18 mouse cellular contexts compared by ENCODE assay signal in the genomic region with DNA sequence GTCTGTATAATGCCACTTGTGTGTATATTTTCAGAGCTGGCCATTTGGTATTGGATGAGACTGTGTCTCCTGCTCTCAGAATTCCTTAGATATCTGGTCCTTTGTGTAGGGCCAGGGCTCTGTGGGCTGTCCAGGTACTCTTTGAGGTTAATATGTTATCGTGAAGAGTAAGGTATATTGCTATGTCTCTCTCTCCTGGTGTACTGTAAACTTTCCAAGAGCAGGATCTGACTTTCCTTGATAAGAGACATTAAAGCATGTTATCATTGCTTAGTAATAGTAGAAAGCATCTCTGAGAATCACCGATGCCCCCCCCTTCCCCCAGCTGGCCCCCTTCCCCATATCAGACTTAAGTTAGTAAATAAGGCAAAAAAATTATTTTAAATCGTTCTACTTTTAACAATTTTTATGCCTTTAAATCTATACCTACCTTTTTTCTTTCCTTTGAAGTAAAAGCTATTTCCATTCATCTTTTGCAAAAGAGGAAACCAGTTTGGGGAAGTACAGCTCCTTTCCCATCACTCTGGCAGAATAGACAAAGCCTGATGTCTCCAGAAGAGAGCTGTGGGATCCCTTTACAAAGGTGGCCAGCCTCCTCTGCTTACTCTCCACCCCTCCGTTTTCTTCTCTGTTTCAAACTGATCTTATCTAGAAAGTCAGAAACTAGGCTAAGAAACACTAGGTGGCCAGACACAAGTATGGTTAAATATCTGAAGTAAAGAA. TPM values are rescaled to one million over a fixed set of nuclear protein-coding genes. Genes with fewer than 3 reads are reported as not detected.
DNase-seq lines count a peak whose midpoint lies in the region; ATAC-seq and TF ChIP-seq lines count a peak whose summit lies in the region.
"Had no signal": no experiment of that assay in that cellular context is flagged by ENCODE, and none has a peak within 500 bp of the region (broad histone marks: within the 10 kb centered on the region; RNA-seq: fewer than 3 reads in every experiment).

No protein-coding gene starts in this region.

- no peak for DNase-seq in heart, postnatal 0 days (ENCODE audit: low spot score)
- no peak for DNase-seq in heart, postnatal 10 days
- DNase-seq in lung, embryonic 14.5 days: no peak
- DNase-seq in lung, postnatal 4 days: no peak
- DNase-seq in MEL (ENCODE audit: low read depth, low spot score): peak; percentile 68
- no peak for DNase-seq in urinary bladder, adult 18-20 months (ENCODE audit: low spot score in 2 of 2)
- DNase-seq: adrenal gland, adult 2 months; B cell, adult 2 months; cerebellum, postnatal 14 days; kidney, adult 9 months; kidney, postnatal 4 days; lung, adult 2 months; right cerebral cortex, adult 18-20 months; spleen, adult 18-20 months had no signal

- TF ChIP-seq CTCF in heart, postnatal 0 days (IDR thresholded peaks at IDR 0.05; ENCODE audit: low read depth): no peak
- no peak for TF ChIP-seq CTCF in lung, embryonic 14.5 days (IDR thresholded peaks at IDR 0.05; ENCODE audit: low read depth)
- no peak for TF ChIP-seq CTCF in MEL (IDR thresholded peaks at IDR 0.05 in 2 of 3, conservative IDR thresholded peaks at IDR 0.05 in 1 of 3; ENCODE audit: control insufficient read depth in 1 of 3, insufficient read depth in 1 of 3, low read depth in 2 of 3, low read length in 3 of 3, poor library complexity in 1 of 3, severe bottlenecking in 1 of 3)

- no peaks in the 10 kb centered on the region; the same call in 1 of the 2 replicates for H3K36me3 ChIP-seq in heart, postnatal 0 days (replicated peaks; ENCODE audit: control insufficient read depth, insufficient read depth, low read length)
- peaks cover 10% of the 10 kb centered on the region for H3K36me3 ChIP-seq in lung, embryonic 14.5 days (ENCODE audit: insufficient read depth)
- peaks cover 8 to 11% of the 10 kb centered on the region in 2 experiments for H3K36me3 ChIP-seq in MEL (ENCODE audit: control insufficient read depth in 1 of 2, insufficient read depth in 2 of 2, low read length in 2 of 2)
- peaks cover 16% of the 10 kb centered on the region for H3K36me3 ChIP-seq in liver, embryonic 15.5 days (replicated peaks)
- H3K36me3 ChIP-seq: midbrain, embryonic 15.5 days had no signal

- no peak overlapping the region for H3K4me2 ChIP-seq in heart, postnatal 0 days (ENCODE audit: low read depth, low read length)
- peak overlapping the region; percentile 70 for H3K4me2 ChIP-seq in lung, embryonic 14.5 days
- peak overlapping the region; percentile 79 for H3K4me2 ChIP-seq in liver, embryonic 15.5 days

- no peak for TF ChIP-seq RAD21 in MEL (IDR thresholded peaks at IDR 0.05; ENCODE audit: low read depth, low read length)

- ATAC-seq in heart, postnatal 0 days (ENCODE audit: insufficient read depth, low read depth): no peak
- ATAC-seq in lung, embryonic 14.5 days (ENCODE audit: insufficient read depth): no peak
- no peak for ATAC-seq in liver, embryonic 15.5 days (ENCODE audit: insufficient read depth)
- ATAC-seq in activated CD4-positive, CD25-positive, alpha-beta regulatory T cell, adult 4 months: no peak
- ATAC-seq: forebrain, embryonic 15.5 days; midbrain, embryonic 15.5 days had no signal

- intact Hi-C loops in heart, postnatal 10 days (cut with DNase I): loop anchor here (5.0 kb wide), 1 partner anchor 115 kb away; a partner anchor contains a TSS

- no peak for TF ChIP-seq POLR2A in MEL (IDR thresholded peaks at IDR 0.05; ENCODE audit: control insufficient read depth in 1 of 2, insufficient read depth in 1 of 2, low read depth in 1 of 2, low read length in 2 of 2, poor library complexity in 1 of 2)

- H3K27me3 ChIP-seq in heart, postnatal 0 days (ENCODE audit: control insufficient read depth, insufficient read depth, low read length): no peaks in the 10 kb centered on the region
- no peaks in the 10 kb centered on the region for H3K27me3 ChIP-seq in lung, embryonic 14.5 days (ENCODE audit: insufficient read depth, low read length)
- H3K27me3 ChIP-seq in MEL (ENCODE audit: control insufficient read depth in 1 of 2, insufficient read depth in 2 of 2, low read length in 2 of 2): no peaks in the 10 kb centered on the region
- no peaks in the 10 kb centered on the region for H3K27me3 ChIP-seq in liver, embryonic 15.5 days
- H3K27me3 ChIP-seq: forebrain, embryonic 15.5 days; midbrain, embryonic 15.5 days had no signal

- H3K9ac ChIP-seq in heart, postnatal 0 days (replicated peaks; ENCODE audit: low read depth, low read length): 0 out of 2 replicates have a peak overlapping the region, but pooled peaks have one; percentile 82
- H3K9ac ChIP-seq in lung, embryonic 14.5 days: no peak overlapping the region
- H3K9ac ChIP-seq in MEL (ENCODE audit: control insufficient read depth, low read depth, low read length, poor library complexity, severe bottlenecking): no peak overlapping the region
- no peak overlapping the region for H3K9ac ChIP-seq in liver, embryonic 15.5 days
- H3K9ac ChIP-seq: forebrain, embryonic 15.5 days; midbrain, embryonic 15.5 days had no signal

- peaks cover 28% of the 10 kb centered on the region for H3K79me2 ChIP-seq in MEL (ENCODE audit: control insufficient read depth, insufficient read depth, low read length, poor library complexity)

- WGBS in heart, postnatal 0 days: 68% methylated on average over 4 of the region's 4 CpGs
- 78% methylated on average over 4 of the region's 4 CpGs for WGBS in lung, embryonic 14.5 days
- 16% methylated on average over 4 of the region's 4 CpGs for WGBS in liver, embryonic 15.5 days (ENCODE audit: insufficient replicate concordance)

- H3K4me1 ChIP-seq in heart, postnatal 0 days (ENCODE audit: control insufficient read depth, insufficient read depth): peaks cover 6% of the 10 kb centered on the region
- H3K4me1 ChIP-seq in lung, embryonic 14.5 days (ENCODE audit: insufficient read depth): peaks cover 3% of the 10 kb centered on the region; the same call in 1 of the 2 replicates
- peaks cover 6 to 9% of the 10 kb centered on the region in 2 experiments for H3K4me1 ChIP-seq in MEL (ENCODE audit: control insufficient read depth in 1 of 2, insufficient read depth in 2 of 2, low read length in 2 of 2)
- peaks cover 34% of the 10 kb centered on the region for H3K4me1 ChIP-seq in liver, embryonic 15.5 days (replicated peaks)

- no peak for TF ChIP-seq EP300 in heart, postnatal 0 days (IDR thresholded peaks at IDR 0.05; ENCODE audit: low read depth)
- TF ChIP-seq EP300 in MEL (IDR thresholded peaks at IDR 0.05; ENCODE audit: low read depth in 1 of 2, low read length in 2 of 2): peak in 1 of 2 experiments; percentile 54; a peak in 2 of 4 replicates

- H3K27ac ChIP-seq in heart, postnatal 0 days (ENCODE audit: low read depth): no peak overlapping the region
- no peak overlapping the region for H3K27ac ChIP-seq in lung, embryonic 14.5 days (ENCODE audit: low read depth)
- H3K27ac ChIP-seq in MEL (ENCODE audit: control insufficient read depth, low read depth, low read length): peak overlapping the region; percentile 55
- H3K27ac ChIP-seq in liver, embryonic 15.5 days (replicated peaks): 0 out of 2 replicates have a peak overlapping the region, but pooled peaks have one; percentile 25
- H3K27ac ChIP-seq: forebrain, embryonic 15.5 days; midbrain, embryonic 15.5 days had no signal

- H3K4me3 ChIP-seq in heart, postnatal 0 days (ENCODE audit: low read depth, low read length): no peak overlapping the region
- no peak overlapping the region for H3K4me3 ChIP-seq in lung, embryonic 14.5 days (ENCODE audit: low read depth, low read length)
- peak overlapping the region in 1 of 2 experiments; percentile 88; a peak in 1 of 4 replicates for H3K4me3 ChIP-seq in MEL (ENCODE audit: control insufficient read depth in 1 of 2, insufficient read depth in 1 of 2, low read depth in 2 of 2, low read length in 2 of 2)
- H3K4me3 ChIP-seq in liver, embryonic 15.5 days (replicated peaks): peak overlapping the region; percentile 95

- no peaks in the 10 kb centered on the region for H3K9me3 ChIP-seq in heart, postnatal 0 days (replicated peaks; ENCODE audit: control insufficient read depth, low read length)
- H3K9me3 ChIP-seq in lung, embryonic 14.5 days (ENCODE audit: low read depth, low read length): no peaks in the 10 kb centered on the region
- H3K9me3 ChIP-seq in MEL (replicated peaks; ENCODE audit: insufficient read depth, low read length): no peaks in the 10 kb centered on the region
- no peaks in the 10 kb centered on the region for H3K9me3 ChIP-seq in liver, embryonic 15.5 days (replicated peaks)
- H3K9me3 ChIP-seq: forebrain, embryonic 15.5 days; midbrain, embryonic 15.5 days had no signal

TF ChIP-seq in MEL, 35 proteins besides CTCF, POLR2A, EP300 and RAD21 (continues in another document):
- TF ChIP-seq USF2 (IDR thresholded peaks at IDR 0.05; ENCODE audit: borderline replicate concordance in 1 of 2, insufficient read depth in 1 of 2, low read depth in 1 of 2, low read length in 2 of 2) (no peak), ETS1 (IDR thresholded peaks at IDR 0.05; ENCODE audit: low read depth, low read length) (no peak), ZKSCAN1 (IDR thresholded peaks at IDR 0.05; ENCODE audit: low read depth, low read length) (no peak), MEF2A (IDR thresholded peaks at IDR 0.05; ENCODE audit: extremely low read depth, insufficient replicate concordance, low read depth, low read length, poor library complexity, severe bottlenecking) (no peak), TCF12 (IDR thresholded peaks at IDR 0.05; ENCODE audit: low read depth, low read length) (peak; percentile 40; the same call in 1 of the 2 replicates), ELF1 (IDR thresholded peaks at IDR 0.05; ENCODE audit: low read depth, low read length) (no peak; the same call in 1 of the 2 replicates), UBTF (IDR thresholded peaks at IDR 0.05; ENCODE audit: borderline replicate concordance, insufficient read depth, low read depth, low read length) (no peak), GATA1 (IDR thresholded peaks at IDR 0.05; ENCODE audit: low read depth, low read length) (peak; percentile 59), SMC3 (IDR thresholded peaks at IDR 0.05; ENCODE audit: low read depth, low read length) (no peak), MYB (IDR thresholded peaks at IDR 0.05; ENCODE audit: low read depth, low read length) (no peak), RCOR1 (IDR thresholded peaks at IDR 0.05; ENCODE audit: low read depth, low read length) (no peak), TAL1 (IDR thresholded peaks at IDR 0.05; ENCODE audit: low read length) (no peak)

RNA-seq across cellular contexts. Expression of a gene that starts 2.2 kb away (rescaled TPM):
- 17.4 and 24.3 TPM in 2 replicates for total RNA-seq in heart, postnatal 0 days (2014; rRNA removed; ENCODE audit: low replicate concordance)
- polyA plus RNA-seq in heart, postnatal 0 days (2015; fragmentation: Nextera tagmentation; extraction: Ambion mirVana): 16.6 and 18.4 TPM in 2 replicates
- total RNA-seq in heart, postnatal 10 days (2021): 10 to 100 TPM; 18.1 to 21.0 TPM
- polyA plus RNA-seq in lung, embryonic 14.5 days (2014; fragmentation: Nextera tagmentation; extraction: Ambion mirVana): 54.3 and 55.5 TPM in 2 replicates
- 27.0 and 31.8 TPM in 2 replicates for total RNA-seq in MEL (2012; rRNA removed)
- 10 to 100 TPM in 1 of 2 experiments, not detected in 1; 32.2 TPM for polyA plus RNA-seq in MEL (2012; ENCODE audit: insufficient read depth in 1 of 2, insufficient read length in 2 of 2, low read depth in 1 of 2, low replicate concordance in 2 of 2, missing spikeins in 1 of 2)
- 24.0 and 26.9 TPM in 2 replicates for polyA plus RNA-seq in liver, embryonic 15.5 days (2015; fragmentation: Nextera tagmentation; extraction: Ambion mirVana)
- 10 to 100 TPM; 59.7 to 63.3 TPM for polyA plus RNA-seq in activated CD4-positive, CD25-positive, alpha-beta regulatory T cell, adult 4 months (2017; shearing (Covaris generic))

Comparison
In these comparisons a context has a peak if more than half of its experiments do, and no peak if none do; other contexts are left out.
1. H3K27ac ChIP-seq: peak in MEL (single experiment) and liver, embryonic 15.5 days (single experiment); none in heart, postnatal 0 days (single experiment) and lung, embryonic 14.5 days (single experiment).